Comparison of ENCODE assay signal across 13 mouse cellular contexts in the genomic region with DNA sequence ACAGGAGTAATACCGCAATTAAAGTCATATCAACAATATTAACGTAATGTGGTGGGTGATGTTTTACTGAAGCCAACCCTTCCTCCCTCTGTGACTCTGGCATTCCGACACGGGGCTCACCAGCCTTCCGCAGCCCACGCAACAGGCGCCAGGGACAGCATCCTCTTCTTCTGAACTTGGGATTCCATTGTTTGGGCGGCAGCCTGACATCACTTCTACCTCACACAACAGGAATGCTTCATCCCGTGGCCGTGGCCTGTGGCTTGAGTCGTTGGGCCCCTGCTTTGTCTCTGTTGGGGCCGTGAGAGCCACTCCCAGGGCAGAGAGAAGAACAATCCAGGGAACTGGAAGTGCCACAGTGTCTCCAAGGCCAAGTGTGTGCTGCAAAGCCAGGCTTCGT. TPM values are rescaled to one million over a fixed set of nuclear protein-coding genes. Genes with fewer than 3 reads are reported as not detected.
DNase-seq lines count a peak whose midpoint lies in the region; ATAC-seq and TF ChIP-seq lines count a peak whose summit lies in the region.
"Had no signal": no experiment of that assay in that cellular context is flagged by ENCODE, and none has a peak within 500 bp of the region (broad histone marks: within the 10 kb centered on the region; RNA-seq: fewer than 3 reads in every experiment).

No protein-coding gene starts in this region.

- no peak for TF ChIP-seq POLR2A in myocyte (IDR thresholded peaks at IDR 0.05; ENCODE audit: insufficient read length, low read depth)

- no peaks in the 10 kb centered on the region for H3K79me2 ChIP-seq in myocyte (ENCODE audit: control insufficient read depth, insufficient read depth)

- H3K27ac ChIP-seq in heart, embryonic 14.5 days (replicated peaks in 1 of 2; ENCODE audit: control insufficient read depth in 1 of 2, insufficient read depth in 1 of 2, low read depth in 2 of 2, low read length in 2 of 2) = peak overlapping the region in 1 of 2 experiments; percentile 38; a peak in 1 of 4 replicates
- H3K27ac ChIP-seq in heart, embryonic 11.5 days (ENCODE audit: low read depth, low read length) = no peak overlapping the region
- H3K27ac ChIP-seq in midbrain, embryonic 10.5 days (replicated peaks) = peak overlapping the region; percentile 74
- H3K27ac ChIP-seq in midbrain, embryonic 16.5 days (ENCODE audit: low read length) = no peak overlapping the region
- H3K27ac ChIP-seq in embryonic facial prominence, embryonic 14.5 days (replicated peaks; ENCODE audit: low read depth, low read length) = peak overlapping the region; percentile 55; the same call in 1 of the 2 replicates

- peak overlapping the region; percentile 2; the same call in 1 of the 2 replicates for H3K9ac ChIP-seq in heart, embryonic 14.5 days (ENCODE audit: low read length)
- H3K9ac ChIP-seq in heart, embryonic 11.5 days (ENCODE audit: low read depth, low read length) = no peak overlapping the region
- no peak overlapping the region for H3K9ac ChIP-seq in midbrain, embryonic 16.5 days (ENCODE audit: low read depth, low read length)
- H3K9ac ChIP-seq in embryonic facial prominence, embryonic 14.5 days (ENCODE audit: low read depth, low read length) = peak overlapping the region; percentile 42; the same call in 1 of the 2 replicates
- H3K9ac ChIP-seq: forebrain, postnatal 0 days had no signal

- peak overlapping the region; percentile 18; the same call in 1 of the 2 replicates for H3K4me2 ChIP-seq in heart, embryonic 14.5 days (ENCODE audit: low read length)
- no peak overlapping the region for H3K4me2 ChIP-seq in heart, embryonic 11.5 days
- no peak overlapping the region for H3K4me2 ChIP-seq in midbrain, embryonic 16.5 days (ENCODE audit: low read length)
- peak overlapping the region; percentile 7; the same call in 1 of the 2 replicates for H3K4me2 ChIP-seq in embryonic facial prominence, embryonic 14.5 days (ENCODE audit: low read depth, low read length)
- peak overlapping the region; percentile 34 for H3K4me2 ChIP-seq in myocyte (ENCODE audit: low read depth)

- no peak for ATAC-seq in heart, embryonic 14.5 days (ENCODE audit: insufficient number of reproducible peaks, insufficient read depth, low FRiP score, low read depth)
- ATAC-seq in heart, embryonic 11.5 days (replicated peaks; ENCODE audit: insufficient number of reproducible peaks, low FRiP score, low TSS enrichment) = no peak
- ATAC-seq in midbrain, embryonic 16.5 days = no peak
- ATAC-seq in embryonic facial prominence, embryonic 14.5 days (ENCODE audit: low read depth) = no peak
- ATAC-seq: activated CD4-positive, CD25-positive, alpha-beta regulatory T cell, adult 4 months had no signal

- H3K27me3 ChIP-seq in heart, embryonic 14.5 days (ENCODE audit: control insufficient read depth, insufficient read depth, low read length) = no peaks in the 10 kb centered on the region
- 0 out of 2 replicates have a peak, but pooled peaks cover 2% of the 10 kb centered on the region for H3K27me3 ChIP-seq in heart, embryonic 11.5 days (ENCODE audit: control insufficient read depth, insufficient read depth, low read length)
- peaks cover 36% of the 10 kb centered on the region for H3K27me3 ChIP-seq in midbrain, embryonic 10.5 days (ENCODE audit: low read depth, poor library complexity, severe bottlenecking)
- no peaks in the 10 kb centered on the region for H3K27me3 ChIP-seq in midbrain, embryonic 16.5 days (ENCODE audit: control insufficient read depth, insufficient read depth, low read depth, low read length)
- H3K27me3 ChIP-seq in embryonic facial prominence, embryonic 14.5 days (replicated peaks; ENCODE audit: control insufficient read depth, insufficient read depth, low read length) = no peaks in the 10 kb centered on the region
- H3K27me3 ChIP-seq in myocyte (ENCODE audit: control insufficient read depth, insufficient read depth, insufficient read length) = no peaks in the 10 kb centered on the region

- no peaks in the 10 kb centered on the region for H3K36me3 ChIP-seq in heart, embryonic 14.5 days (ENCODE audit: control insufficient read depth, insufficient read depth, low read length)
- H3K36me3 ChIP-seq in heart, embryonic 11.5 days (ENCODE audit: control insufficient read depth, insufficient read depth, low read length) = no peaks in the 10 kb centered on the region
- H3K36me3 ChIP-seq in midbrain, embryonic 10.5 days = no peaks in the 10 kb centered on the region
- H3K36me3 ChIP-seq in midbrain, embryonic 16.5 days (ENCODE audit: control insufficient read depth, insufficient read depth, low read length) = no peaks in the 10 kb centered on the region
- H3K36me3 ChIP-seq in embryonic facial prominence, embryonic 14.5 days (ENCODE audit: control insufficient read depth, insufficient read depth, low read length) = no peaks in the 10 kb centered on the region
- H3K36me3 ChIP-seq in myocyte (ENCODE audit: control insufficient read depth, insufficient read depth) = no peaks in the 10 kb centered on the region

- H3ac ChIP-seq in myocyte (ENCODE audit: control insufficient read depth, insufficient read length) = no peak overlapping the region

- H3K9me3 ChIP-seq in heart, embryonic 14.5 days (ENCODE audit: control insufficient read depth, low read length) = no peaks in the 10 kb centered on the region
- H3K9me3 ChIP-seq in heart, embryonic 11.5 days (replicated peaks; ENCODE audit: control insufficient read depth, low read length) = no peaks in the 10 kb centered on the region
- H3K9me3 ChIP-seq in midbrain, embryonic 10.5 days (replicated peaks) = no peaks in the 10 kb centered on the region
- no peaks in the 10 kb centered on the region for H3K9me3 ChIP-seq in midbrain, embryonic 16.5 days (replicated peaks; ENCODE audit: control insufficient read depth, low read length, poor library complexity, severe bottlenecking)
- H3K9me3 ChIP-seq in embryonic facial prominence, embryonic 14.5 days (ENCODE audit: control insufficient read depth, low read length) = no peaks in the 10 kb centered on the region

- WGBS in heart, embryonic 14.5 days = 30% methylated on average over 13 of the region's 13 CpGs
- WGBS in heart, embryonic 11.5 days (ENCODE audit: insufficient replicate concordance) = 36% methylated on average over 13 of the region's 13 CpGs
- WGBS in midbrain, embryonic 10.5 days = 41% methylated on average over 13 of the region's 13 CpGs
- WGBS in midbrain, embryonic 16.5 days = 28% methylated on average over 13 of the region's 13 CpGs
- 37% methylated on average over 13 of the region's 13 CpGs for WGBS in embryonic facial prominence, embryonic 14.5 days

- peak; percentile 29 for DNase-seq in midbrain, embryonic 10.5 days (ENCODE audit: low spot score)
- no peak for DNase-seq in embryonic facial prominence, embryonic 14.5 days (ENCODE audit: low spot score)
- no peak for DNase-seq in frontal cortex, postnatal 10 days (ENCODE audit: low spot score in 2 of 2)
- no peak for DNase-seq in MN1 (ENCODE audit: low spot score)
- DNase-seq: kidney, adult 2 months; liver; thymus, postnatal 36 days had no signal

- H3K4me3 ChIP-seq in heart, embryonic 14.5 days (ENCODE audit: control insufficient read depth in 1 of 2, insufficient read depth in 1 of 2, low read depth in 1 of 2, low read length in 2 of 2) = no peak overlapping the region
- H3K4me3 ChIP-seq in heart, embryonic 11.5 days (ENCODE audit: low read depth, low read length) = no peak overlapping the region
- no peak overlapping the region for H3K4me3 ChIP-seq in midbrain, embryonic 10.5 days
- H3K4me3 ChIP-seq in midbrain, embryonic 16.5 days (ENCODE audit: low read depth, low read length) = no peak overlapping the region
- no peak overlapping the region for H3K4me3 ChIP-seq in embryonic facial prominence, embryonic 14.5 days (ENCODE audit: low read depth, low read length)
- H3K4me3 ChIP-seq in myocyte = no peak overlapping the region

- peaks cover 25 to 33% of the 10 kb centered on the region in 2 experiments for H3K4me1 ChIP-seq in heart, embryonic 14.5 days (ENCODE audit: control insufficient read depth in 2 of 2, insufficient read depth in 2 of 2, low read length in 2 of 2)
- peaks cover 26% of the 10 kb centered on the region for H3K4me1 ChIP-seq in heart, embryonic 11.5 days (ENCODE audit: control insufficient read depth, insufficient read depth, low read length)
- H3K4me1 ChIP-seq in midbrain, embryonic 10.5 days = peaks cover 24% of the 10 kb centered on the region
- peaks cover 13% of the 10 kb centered on the region for H3K4me1 ChIP-seq in midbrain, embryonic 16.5 days (ENCODE audit: control insufficient read depth, insufficient read depth, low read length)
- H3K4me1 ChIP-seq in embryonic facial prominence, embryonic 14.5 days (ENCODE audit: control insufficient read depth, insufficient read depth, low read length) = peaks cover 28% of the 10 kb centered on the region

TF ChIP-seq in myocyte, 11 proteins besides CTCF, POLR2A, EP300 and RAD21:
- TF ChIP-seq USF1 (IDR thresholded peaks at IDR 0.05; ENCODE audit: low read depth) = no peak
- no peak for TF ChIP-seq MYOG (IDR thresholded peaks at IDR 0.05; ENCODE audit: control insufficient read depth in 1 of 3, insufficient read depth in 1 of 3, insufficient read length in 2 of 3, low read depth in 2 of 3)
- TF ChIP-seq SRF (IDR thresholded peaks at IDR 0.05; ENCODE audit: control insufficient read depth, insufficient read length, low read depth) = no peak
- TF ChIP-seq MYOD1 (IDR thresholded peaks at IDR 0.05; ENCODE audit: control insufficient read depth in 1 of 3, insufficient read length in 2 of 3, low read depth in 2 of 3) = no peak
- TF ChIP-seq TCF12 (IDR thresholded peaks at IDR 0.05; ENCODE audit: insufficient read depth, poor library complexity, severe bottlenecking) = no peak
- no peak for TF ChIP-seq TCF3 (IDR thresholded peaks at IDR 0.05; ENCODE audit: insufficient read length, low read depth)
- TF ChIP-seq REST (IDR thresholded peaks at IDR 0.05; ENCODE audit: insufficient read depth, insufficient read length) = no peak
- TF ChIP-seq E2F4 (IDR thresholded peaks at IDR 0.05; ENCODE audit: insufficient read depth) = no peak
- TF ChIP-seq MAX (IDR thresholded peaks at IDR 0.05; ENCODE audit: low read depth) = no peak
- TF ChIP-seq POLR2AphosphoS2 (IDR thresholded peaks at IDR 0.05; ENCODE audit: insufficient read length, low read depth) = no peak
- no peak for TF ChIP-seq CEBPB (IDR thresholded peaks at IDR 0.05; ENCODE audit: insufficient read depth, poor library complexity, severe bottlenecking)

RNA-seq across cellular contexts. Expression of a gene that starts 41.2 kb away (rescaled TPM):
- polyA plus RNA-seq in heart, embryonic 14.5 days (2014; fragmentation: Nextera tagmentation; extraction: Ambion mirVana) = 13.5 and 14.7 TPM in 2 replicates
- polyA plus RNA-seq in heart, embryonic 11.5 days (2014; fragmentation: Nextera tagmentation; extraction: Ambion mirVana) = 24.5 and 24.7 TPM in 2 replicates
- 0.62 and 0.70 TPM in 2 replicates for polyA plus RNA-seq in midbrain, embryonic 10.5 days (2016; fragmentation: Nextera tagmentation; extraction: Ambion mirVana)
- 1.0 and 1.2 TPM in 2 replicates for polyA plus RNA-seq in midbrain, embryonic 16.5 days (2015; fragmentation: Nextera tagmentation; extraction: Ambion mirVana)
- 20.1 and 20.2 TPM in 2 replicates for polyA plus RNA-seq in embryonic facial prominence, embryonic 14.5 days (2014; fragmentation: Nextera tagmentation; extraction: Ambion mirVana)
- polyA plus RNA-seq in myocyte (2012; fragmentation: generic; extraction: Trizol) = 6.3 TPM
- polyA plus RNA-seq: activated CD4-positive, CD25-positive, alpha-beta regulatory T cell, adult 4 months had no signal

Comparison
In these comparisons a context has a peak if more than half of its experiments do, and no peak if none do; other contexts are left out.
1. H3K27ac ChIP-seq: peak in midbrain, embryonic 10.5 days (single experiment) and embryonic facial prominence, embryonic 14.5 days (single experiment); none in heart, embryonic 11.5 days (single experiment) and midbrain, embryonic 16.5 days (single experiment).
2. H3K4me2 ChIP-seq: peak in heart, embryonic 14.5 days (single experiment), embryonic facial prominence, embryonic 14.5 days (single experiment) and myocyte (single experiment); none in heart, embryonic 11.5 days (single experiment) and midbrain, embryonic 16.5 days (single experiment).
3. H3K9ac ChIP-seq: peak in heart, embryonic 14.5 days (single experiment) and embryonic facial prominence, embryonic 14.5 days (single experiment); none in heart, embryonic 11.5 days (single experiment) and midbrain, embryonic 16.5 days (single experiment).